Mouse (Mus musculus): ENCODE results near the gene Tle3. TPM values are rescaled to one million over a fixed set of nuclear protein-coding genes. Genes with fewer than 3 reads are reported as not detected.

Tle3 gene
- polyA plus RNA-seq, 1 experiment from 2014 or later = 59.1 TPM

GRCm38 (mm10) chr9:61336591-61337587 lies 35.3 kb upstream of the Tle3 start:
- 25% methylated on average over 17 of the region's 17 CpGs for WGBS
- no peaks in the 10 kb centered on the region for H3K9me3 ChIP-seq
- no peaks in the 10 kb centered on the region for H3K36me3 ChIP-seq
- ATAC-seq (ENCODE audit: insufficient number of reproducible peaks, insufficient read depth, low FRiP score, low TSS enrichment, low read depth) = no peak
- peaks cover 30% of the 10 kb centered on the region for H3K4me1 ChIP-seq (replicated peaks)
- no peak overlapping the region for H3K4me3 ChIP-seq (replicated peaks)
- no peak overlapping the region for H3K27ac ChIP-seq
- peak overlapping the region; percentile 15; the same call in 1 of the 2 replicates for H3K4me2 ChIP-seq
- no peak overlapping the region for H3K9ac ChIP-seq (replicated peaks)
- peaks cover 66% of the 10 kb centered on the region for H3K27me3 ChIP-seq

DNA sequence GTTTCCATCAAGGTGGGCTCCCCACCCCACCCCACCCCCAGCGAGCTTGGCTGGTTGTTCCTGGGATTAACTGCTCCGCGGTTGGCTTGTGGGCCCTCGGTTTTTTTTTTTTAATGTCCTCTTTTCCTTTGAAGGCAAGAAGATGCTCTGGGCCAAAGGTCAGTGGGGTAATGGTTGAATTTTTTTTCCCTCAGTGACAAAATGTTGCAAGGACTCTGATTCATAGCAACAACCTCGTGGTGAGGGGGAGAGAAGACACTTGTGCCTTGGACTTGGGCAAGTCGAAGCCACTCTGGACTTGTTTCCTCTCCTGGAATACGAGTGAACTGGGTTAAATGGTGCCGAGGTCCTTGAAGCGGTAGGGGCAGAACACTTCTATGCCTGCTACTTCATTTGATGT lies 34.5 kb upstream of the Tle3 start:
- Histone ChIP-seq H3K9ac (replicated peaks) (no peak overlapping the region), H3K27me3 (peaks cover 66% of the 10 kb centered on the region), H3K4me2 (no peak overlapping the region), H3K4me3 (replicated peaks) (no peak overlapping the region), H3K36me3 (no peaks in the 10 kb centered on the region), H3K27ac (no peak overlapping the region), H3K4me1 (replicated peaks) (peaks cover 36% of the 10 kb centered on the region), H3K9me3 (no peaks in the 10 kb centered on the region)
- no peak for ATAC-seq (ENCODE audit: insufficient number of reproducible peaks, insufficient read depth, low FRiP score, low TSS enrichment, low read depth)
- 7% methylated on average over 9 of the region's 9 CpGs for WGBS

GRCm38 (mm10) chr9:61339311-61339710 lies 32.9 kb upstream of the Tle3 start:
- no peak overlapping the region for H3K4me2 ChIP-seq
- no peaks in the 10 kb centered on the region for H3K36me3 ChIP-seq
- H3K4me1 ChIP-seq (replicated peaks) = peaks cover 39% of the 10 kb centered on the region
- H3K27ac ChIP-seq = no peak overlapping the region
- H3K9me3 ChIP-seq = no peaks in the 10 kb centered on the region
- WGBS = 32% methylated on average over 6 of the region's 6 CpGs
- no peak overlapping the region for H3K9ac ChIP-seq (replicated peaks)
- H3K27me3 ChIP-seq = peaks cover 59% of the 10 kb centered on the region
- no peak overlapping the region for H3K4me3 ChIP-seq (replicated peaks)
- no peak for ATAC-seq (ENCODE audit: insufficient number of reproducible peaks, insufficient read depth, low FRiP score, low TSS enrichment, low read depth)

DNA sequence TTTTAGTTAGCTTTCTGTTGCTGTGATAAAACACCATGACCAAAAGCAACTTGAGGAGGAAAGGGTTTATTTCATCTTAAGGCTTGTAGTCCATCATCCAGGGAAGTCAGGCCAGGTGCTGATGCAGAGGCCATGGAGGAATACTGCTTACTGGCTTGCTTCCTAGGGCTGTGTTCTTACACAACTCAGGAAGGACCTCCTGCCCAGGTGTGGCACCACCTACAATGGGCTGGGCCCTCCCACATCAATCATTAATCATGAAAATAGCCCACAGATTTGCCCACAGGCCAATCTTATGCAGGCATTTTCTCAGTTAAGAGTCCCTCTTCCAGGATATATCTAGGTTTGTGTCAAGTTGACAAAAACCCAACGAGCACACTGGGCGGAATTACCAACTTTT lies 31.8 kb upstream of the Tle3 start:
- Histone ChIP-seq H3K9me3 (no peaks in the 10 kb centered on the region), H3K9ac (replicated peaks) (no peak overlapping the region), H3K27me3 (peaks cover 53% of the 10 kb centered on the region), H3K4me3 (replicated peaks) (no peak overlapping the region), H3K27ac (no peak overlapping the region), H3K4me2 (no peak overlapping the region), H3K4me1 (replicated peaks) (peaks cover 47% of the 10 kb centered on the region), H3K36me3 (no peaks in the 10 kb centered on the region)
- WGBS = 90% methylated on average over 2 of the region's 2 CpGs
- no peak for ATAC-seq (ENCODE audit: insufficient number of reproducible peaks, insufficient read depth, low FRiP score, low TSS enrichment, low read depth)

DNA sequence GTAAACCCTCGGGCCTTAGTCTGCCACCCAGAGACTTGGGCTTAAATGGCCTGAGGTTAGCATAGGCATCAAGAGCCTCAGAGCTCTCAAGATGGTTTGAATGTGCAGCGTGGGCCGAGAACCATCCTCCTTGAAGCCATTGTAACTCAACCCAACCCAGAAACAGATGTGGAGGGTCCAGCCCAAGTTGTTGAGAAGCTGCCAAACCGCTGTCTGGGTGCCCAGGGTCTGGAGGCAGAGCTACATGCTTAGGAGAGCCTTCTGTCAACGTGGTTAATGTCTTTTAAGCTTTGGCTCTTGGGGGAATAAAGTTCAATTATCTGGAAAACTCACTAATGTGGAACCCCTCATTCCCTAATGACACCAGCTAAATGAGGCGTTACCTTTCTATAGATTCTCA lies 29.9 kb upstream of the Tle3 start:
- H3K27me3 ChIP-seq = peaks cover 41% of the 10 kb centered on the region
- no peak for ATAC-seq (ENCODE audit: insufficient number of reproducible peaks, insufficient read depth, low FRiP score, low TSS enrichment, low read depth)
- 63% methylated on average over 6 of the region's 6 CpGs for WGBS

DNA sequence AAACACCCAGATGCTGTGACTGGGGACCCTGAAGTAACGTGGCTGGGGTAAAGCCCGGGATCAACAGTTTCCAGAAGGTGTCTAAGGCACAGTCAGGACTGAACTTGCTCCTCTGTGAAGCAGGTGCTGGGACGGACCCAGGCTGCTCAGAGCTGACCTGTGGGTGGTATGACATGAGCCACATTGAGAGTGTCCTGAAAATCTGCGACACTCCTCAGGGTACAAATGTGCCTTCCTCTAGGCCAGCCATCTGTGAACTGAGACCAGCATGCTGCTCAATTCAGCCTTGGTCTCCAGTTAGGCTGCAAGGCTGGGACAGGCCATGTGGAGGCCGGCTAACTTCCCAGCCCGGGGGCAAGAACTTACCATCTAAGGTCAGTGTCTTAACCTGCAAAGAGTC lies 27.5 kb upstream of the Tle3 start:
- Histone ChIP-seq H3K36me3 (no peaks in the 10 kb centered on the region), H3K4me2 (no peak overlapping the region), H3K4me1 (replicated peaks) (peaks cover 47% of the 10 kb centered on the region), H3K27ac (no peak overlapping the region), H3K4me3 (replicated peaks) (no peak overlapping the region), H3K27me3 (peaks cover 21% of the 10 kb centered on the region), H3K9ac (replicated peaks) (no peak overlapping the region), H3K9me3 (no peaks in the 10 kb centered on the region)
- no peak for ATAC-seq (ENCODE audit: insufficient number of reproducible peaks, insufficient read depth, low FRiP score, low TSS enrichment, low read depth)
- WGBS = 36% methylated on average over 6 of the region's 6 CpGs

More for the DNA sequence above, 29.9 kb upstream of the Tle3 start:
- Histone ChIP-seq H3K4me2 (no peak overlapping the region), H3K9ac (replicated peaks) (no peak overlapping the region), H3K4me3 (replicated peaks) (no peak overlapping the region), H3K27ac (no peak overlapping the region), H3K36me3 (no peaks in the 10 kb centered on the region), H3K4me1 (replicated peaks) (peaks cover 51% of the 10 kb centered on the region), H3K9me3 (no peaks in the 10 kb centered on the region)

- ATAC-seq (ENCODE audit: insufficient number of reproducible peaks, insufficient read depth, low FRiP score, low TSS enrichment, low read depth) = no peak
Observed at GRCm38 (mm10) chr9:61347011-61347410, 25.2 kb upstream of the Tle3 start.

GRCm38 (mm10) chr9:61348036-61348435 lies 24.1 kb upstream of the Tle3 start:
- Histone ChIP-seq H3K4me3 (replicated peaks) (no peak overlapping the region), H3K4me1 (replicated peaks) (peaks cover 52% of the 10 kb centered on the region), H3K9ac (replicated peaks) (no peak overlapping the region), H3K27ac (no peak overlapping the region), H3K36me3 (no peaks in the 10 kb centered on the region), H3K27me3 (0 out of 2 replicates have a peak, but pooled peaks cover 7% of the 10 kb centered on the region), H3K4me2 (no peak overlapping the region), H3K9me3 (no peaks in the 10 kb centered on the region)
- WGBS = 80% methylated on average over 9 of the region's 9 CpGs
- ATAC-seq (ENCODE audit: insufficient number of reproducible peaks, insufficient read depth, low FRiP score, low TSS enrichment, low read depth) = no peak

More at GRCm38 (mm10) chr9:61347011-61347410, 25.2 kb upstream of the Tle3 start:
- 26% methylated on average over 7 of the region's 7 CpGs for WGBS
- Histone ChIP-seq H3K4me1 (replicated peaks) (peaks cover 61% of the 10 kb centered on the region), H3K27me3 (0 out of 2 replicates have a peak, but pooled peaks cover 7% of the 10 kb centered on the region), H3K27ac (no peak overlapping the region), H3K4me2 (no peak overlapping the region), H3K9me3 (no peaks in the 10 kb centered on the region), H3K9ac (replicated peaks) (no peak overlapping the region), H3K4me3 (replicated peaks) (no peak overlapping the region), H3K36me3 (no peaks in the 10 kb centered on the region)

- no peak for ATAC-seq (ENCODE audit: insufficient number of reproducible peaks, insufficient read depth, low FRiP score, low TSS enrichment, low read depth)
- no peak overlapping the region for H3K4me3 ChIP-seq (replicated peaks)
- peaks cover 52% of the 10 kb centered on the region for H3K4me1 ChIP-seq (replicated peaks)
- no peaks in the 10 kb centered on the region for H3K9me3 ChIP-seq
- WGBS = 35% methylated on average over 6 of the region's 6 CpGs
- H3K9ac ChIP-seq (replicated peaks) = no peak overlapping the region
- no peaks in the 10 kb centered on the region for H3K36me3 ChIP-seq
- no peak overlapping the region for H3K27ac ChIP-seq
- H3K4me2 ChIP-seq = no peak overlapping the region
- H3K27me3 ChIP-seq = 0 out of 2 replicates have a peak, but pooled peaks cover 7% of the 10 kb centered on the region
Observed at GRCm38 (mm10) chr9:61348616-61349015, 23.6 kb upstream of the Tle3 start.

DNA sequence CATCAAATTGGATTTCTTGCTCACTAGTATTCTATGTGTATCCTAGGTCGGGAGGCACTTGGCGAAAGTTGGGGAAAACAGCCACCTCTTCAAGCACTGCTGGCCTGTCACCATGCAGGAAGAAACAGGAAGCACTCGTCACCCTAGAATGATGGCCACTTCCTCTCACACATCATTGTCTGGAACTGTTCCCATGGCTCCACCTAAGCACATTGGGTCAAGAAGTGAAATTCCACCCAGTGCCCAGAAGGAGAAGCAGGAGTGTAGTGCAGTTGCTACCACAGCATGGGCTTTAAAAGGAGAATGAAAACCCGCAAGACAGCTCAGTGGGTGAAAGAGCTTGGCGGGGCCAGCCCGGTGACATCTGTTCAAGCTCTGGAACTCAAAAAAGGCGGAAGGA lies 22.5 kb upstream of the Tle3 start:
- Histone ChIP-seq H3K9me3 (no peaks in the 10 kb centered on the region), H3K4me2 (no peak overlapping the region), H3K4me3 (replicated peaks) (no peak overlapping the region), H3K27ac (0 out of 2 replicates have a peak overlapping the region, but pooled peaks have one; percentile 5), H3K9ac (replicated peaks) (no peak overlapping the region), H3K4me1 (replicated peaks) (peaks cover 50% of the 10 kb centered on the region), H3K27me3 (0 out of 2 replicates have a peak, but pooled peaks cover 7% of the 10 kb centered on the region), H3K36me3 (no peaks in the 10 kb centered on the region)
- ATAC-seq (ENCODE audit: insufficient number of reproducible peaks, insufficient read depth, low FRiP score, low TSS enrichment, low read depth) = no peak
- 77% methylated on average over 7 of the region's 7 CpGs for WGBS

DNA sequence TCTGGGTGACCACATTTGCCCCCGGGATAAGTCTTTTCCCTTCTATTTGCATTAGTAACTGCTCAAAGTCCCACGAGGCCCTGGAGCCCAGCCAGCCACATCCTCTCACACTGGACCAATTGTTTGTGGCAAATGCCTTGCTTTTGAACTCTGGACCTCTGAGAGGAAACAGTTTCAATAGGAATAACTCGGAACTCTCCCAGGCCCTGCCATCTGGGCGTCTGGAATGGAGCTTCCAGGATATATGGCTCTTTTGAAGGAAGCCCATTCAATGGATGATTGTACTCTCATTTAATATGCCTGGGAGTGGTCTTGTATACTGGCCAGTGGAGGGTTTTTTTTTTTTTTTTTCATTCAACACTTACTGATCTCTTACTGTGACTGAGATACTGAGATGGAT lies 21.0 kb upstream of the Tle3 start:
- H3K36me3 ChIP-seq = no peaks in the 10 kb centered on the region
- H3K27me3 ChIP-seq = no peaks in the 10 kb centered on the region
- H3K9ac ChIP-seq (replicated peaks) = no peak overlapping the region
- H3K9me3 ChIP-seq = no peaks in the 10 kb centered on the region
- H3K4me2 ChIP-seq = no peak overlapping the region
- 23% methylated on average over 4 of the region's 4 CpGs for whole genome bisulfite sequencing
- ATAC-seq (ENCODE audit: insufficient number of reproducible peaks, insufficient read depth, low FRiP score, low TSS enrichment, low read depth) = no peak
- no peak overlapping the region for H3K4me3 ChIP-seq (replicated peaks)
- H3K27ac ChIP-seq = 0 out of 2 replicates have a peak overlapping the region, but pooled peaks have one; percentile 25
- peaks cover 38% of the 10 kb centered on the region for H3K4me1 ChIP-seq (replicated peaks)
